Mouse (Mus musculus): ENCODE data around the gene Cpt1b.

GRCm38 (mm10) chr15:89399716-89400115 is 25.9 kb downstream of the Cpt1b start:
- TF ChIP-seq CTCF (IDR thresholded peaks at IDR 0.05; ENCODE audit: borderline replicate concordance, control insufficient read depth, extremely low read depth, insufficient read depth, low read length, poor library complexity) (no peak), POLR2A (IDR thresholded peaks at IDR 0.05; ENCODE audit: control insufficient read depth, extremely low read depth, insufficient read depth, low read length, poor library complexity) (no peak)

Data from thymus, adult 2 months (tissue).